Mouse (Mus musculus) CD8-positive naive resting alpha-beta T cell, adult 2 months (primary cell): ENCODE data around the gene Aldh4a1.

Experiments
- DNase-seq, 2 experiments: peaks; one replicate each; pipeline ENCODE4 v3.0.0; 2022; ENCODE audit warnings: low read depth in 2 of 2, low spot score in 2 of 2

Gene Aldh4a1

DNA sequence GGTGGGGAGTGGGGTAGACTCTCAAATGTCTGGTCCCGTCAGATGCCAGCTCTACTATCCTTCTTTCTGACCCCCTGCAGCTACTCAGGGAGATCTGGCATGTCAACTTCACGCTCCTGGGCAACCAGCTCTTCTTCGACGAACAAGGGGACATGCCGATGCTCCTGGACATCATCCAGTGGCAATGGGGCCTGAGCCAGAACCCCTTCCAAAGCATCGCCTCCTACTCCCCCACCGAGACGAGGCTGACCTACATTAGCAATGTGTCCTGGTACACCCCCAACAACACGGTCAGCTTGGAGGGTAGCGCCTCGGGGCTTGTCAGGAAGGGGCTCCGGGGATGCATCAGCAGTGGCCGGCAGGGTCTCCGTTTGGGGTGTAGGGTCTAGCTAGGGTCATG is 39.2 kb downstream of the Aldh4a1 start:
- DNase-seq, result no peak

DNA sequence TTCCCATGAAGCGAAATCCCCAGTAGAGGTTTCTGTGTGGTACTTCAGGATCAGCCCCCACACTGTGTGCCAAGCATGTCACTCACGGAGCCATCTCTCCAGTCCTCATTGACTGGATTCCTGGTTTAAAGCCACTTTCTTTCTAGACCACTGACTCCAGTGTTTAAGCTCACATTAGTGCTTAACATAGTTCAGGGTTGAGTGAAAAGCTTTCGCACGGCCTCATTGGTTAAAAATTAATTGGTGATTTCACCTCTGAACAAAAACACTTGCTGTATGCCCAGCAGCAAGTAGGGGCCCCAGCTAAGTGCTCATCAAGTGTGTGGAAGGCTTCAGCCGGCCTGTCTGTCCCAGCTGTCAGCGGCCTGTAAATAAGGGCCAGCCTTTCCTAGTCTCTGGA is 45.0 kb downstream of the Aldh4a1 start:
- no peak for DNase-seq

DNA sequence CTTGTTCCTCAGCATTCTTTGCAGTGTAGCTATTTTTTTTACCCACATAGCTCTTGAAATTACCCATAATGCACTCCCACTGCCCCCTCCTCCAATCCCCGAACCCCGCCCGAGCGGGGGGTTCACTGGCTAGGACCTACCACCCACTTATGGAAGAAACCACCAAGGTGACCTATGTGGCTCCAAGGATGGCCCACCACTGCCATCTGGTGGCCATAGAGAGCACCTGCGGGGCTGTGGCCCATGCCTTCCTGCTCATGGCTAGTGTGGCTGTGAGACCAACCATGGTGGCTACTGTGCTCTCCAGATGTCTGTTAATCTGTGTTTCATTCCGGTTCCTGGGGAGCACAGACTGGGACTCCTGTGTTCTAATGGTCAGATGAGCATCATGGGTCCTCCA is 47.2 kb downstream of the Aldh4a1 start:
- DNase-seq, result peak; percentile 23 to 38

DNA sequence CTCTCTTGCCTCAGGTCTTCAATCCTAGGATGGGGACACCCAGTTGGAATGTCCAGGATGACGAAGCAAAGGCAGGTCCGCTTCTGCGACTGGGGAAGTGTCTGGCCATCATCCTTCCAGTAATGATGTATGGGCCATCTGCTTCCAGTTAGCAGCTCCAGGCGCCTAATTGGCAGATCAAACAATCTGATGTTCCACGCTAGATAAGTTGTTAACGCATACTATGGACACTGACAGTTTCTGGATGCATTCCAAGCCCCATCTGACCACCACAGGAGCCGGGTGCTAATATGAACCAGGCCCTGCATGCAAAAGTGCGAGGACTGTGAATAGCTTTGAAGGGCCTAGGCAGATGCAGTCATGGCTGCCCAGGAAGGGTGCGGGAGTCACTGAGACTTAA is 53.0 kb downstream of the Aldh4a1 start:
- no peak for DNase-seq

DNA sequence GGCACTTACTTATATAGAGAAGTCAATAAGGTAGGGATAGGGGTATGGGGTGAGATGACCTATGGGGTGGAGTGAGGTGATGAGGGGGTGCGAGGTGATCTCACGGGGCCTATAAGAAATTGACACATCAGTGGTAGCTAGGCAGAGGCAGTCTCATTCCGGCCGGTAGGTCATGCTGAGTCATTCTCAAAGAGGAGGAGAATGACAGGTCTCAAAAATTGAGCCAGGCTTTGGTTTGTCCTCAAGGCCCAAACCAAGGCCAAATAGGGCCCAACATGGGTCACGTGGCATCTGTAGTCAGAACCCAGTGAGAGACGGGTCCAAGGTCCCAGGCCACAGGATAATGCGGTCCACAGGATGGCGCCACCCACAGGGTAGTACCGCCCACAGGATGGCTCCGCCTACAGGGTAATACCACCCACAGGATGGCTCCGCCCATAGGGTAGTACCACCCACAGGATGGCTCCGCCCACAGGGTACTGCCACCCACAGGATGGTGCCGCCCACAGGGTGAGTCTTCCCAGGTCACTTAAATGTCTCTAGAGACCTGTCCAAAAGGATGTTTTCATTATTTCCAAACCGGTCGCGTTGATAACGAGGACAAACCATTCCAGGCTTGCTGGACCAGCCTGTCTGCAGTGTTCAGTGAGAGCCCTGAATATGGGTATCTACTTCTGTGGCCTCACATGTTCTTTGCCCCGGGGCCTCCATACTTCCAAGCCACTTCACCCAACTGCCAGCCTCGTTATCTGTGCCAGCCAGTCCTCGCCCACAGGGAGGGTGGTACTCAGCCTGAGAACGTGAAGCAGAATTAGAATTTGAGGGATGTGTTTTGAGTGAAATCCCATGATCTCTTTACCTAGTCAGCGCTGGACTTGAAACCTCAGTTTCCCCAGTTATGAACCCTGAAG is 61.3 kb downstream of the Aldh4a1 start:
- DNase-seq, result no peak

DNA sequence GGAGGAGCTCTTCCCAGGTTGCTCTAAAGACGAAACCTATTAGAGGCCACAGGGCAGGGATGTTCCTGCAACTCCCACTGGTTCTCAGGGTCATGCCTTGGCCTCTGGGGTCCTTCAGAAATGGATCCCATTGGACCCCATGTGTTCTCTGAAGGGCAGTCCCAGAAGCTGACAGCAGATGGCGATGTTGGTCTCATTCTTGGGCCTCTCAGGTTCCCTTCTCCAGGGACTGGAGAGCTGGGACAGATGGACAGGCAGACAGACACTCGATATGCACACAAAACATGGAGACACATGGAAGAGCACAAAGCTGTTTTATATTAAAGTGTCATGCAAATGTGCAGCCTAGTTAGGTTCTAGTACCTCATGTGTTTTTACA is 62.0 kb downstream of the Aldh4a1 start:
- peak; percentile 9 to 15 for DNase-seq

DNA sequence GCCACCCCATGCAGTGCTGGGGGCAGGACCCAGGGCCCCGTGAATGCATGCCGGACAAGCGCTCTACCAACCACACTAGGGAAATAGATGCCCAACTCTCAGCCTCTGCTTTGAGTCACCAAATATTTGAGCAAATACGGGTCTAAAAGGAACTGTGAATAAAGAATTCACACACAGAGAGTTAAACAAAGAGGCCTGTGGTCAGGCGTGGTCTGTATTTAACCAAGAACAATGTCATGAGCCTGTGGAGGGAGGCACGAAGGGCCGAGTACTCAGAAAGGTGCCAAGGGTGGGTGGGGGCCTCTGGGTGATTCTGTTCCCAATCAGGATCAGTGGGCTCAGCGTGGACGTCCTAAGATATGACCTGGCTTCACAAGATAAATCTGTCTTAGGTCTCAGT is 65.4 kb downstream of the Aldh4a1 start:
- DNase-seq, result no peak

DNA sequence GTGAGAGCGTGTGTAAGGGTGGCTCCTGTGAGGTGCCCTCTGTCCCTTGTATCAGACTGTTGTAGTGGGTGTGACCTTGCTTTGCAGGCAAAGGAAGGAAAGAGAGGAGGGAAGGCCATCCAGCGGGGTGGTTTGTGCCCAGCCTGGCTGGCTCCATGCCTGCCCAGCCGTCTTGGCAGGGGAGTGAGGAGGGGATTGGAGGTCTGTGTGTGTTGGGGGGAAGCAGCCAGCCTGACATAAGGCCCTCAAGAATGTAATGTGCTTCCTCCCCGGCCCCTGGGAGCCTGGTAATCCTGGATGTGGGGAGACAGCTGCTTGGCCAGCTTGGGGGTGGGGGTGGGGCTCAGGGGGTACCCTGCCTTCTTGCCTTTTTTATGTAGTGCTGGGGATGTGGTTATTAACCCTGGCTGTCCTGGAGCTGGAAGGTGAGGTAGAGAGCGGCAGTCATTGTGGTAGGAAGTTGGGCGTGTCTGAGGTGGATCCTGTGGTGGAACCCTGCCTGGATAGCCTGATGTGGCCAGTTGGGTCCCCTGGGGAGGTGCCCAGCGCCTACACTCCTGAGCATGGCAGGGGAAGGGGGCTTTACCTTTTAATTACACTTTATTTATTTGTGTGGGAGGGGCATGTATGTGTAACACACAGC is 67.1 kb downstream of the Aldh4a1 start:
- DNase-seq, result no peak

DNA sequence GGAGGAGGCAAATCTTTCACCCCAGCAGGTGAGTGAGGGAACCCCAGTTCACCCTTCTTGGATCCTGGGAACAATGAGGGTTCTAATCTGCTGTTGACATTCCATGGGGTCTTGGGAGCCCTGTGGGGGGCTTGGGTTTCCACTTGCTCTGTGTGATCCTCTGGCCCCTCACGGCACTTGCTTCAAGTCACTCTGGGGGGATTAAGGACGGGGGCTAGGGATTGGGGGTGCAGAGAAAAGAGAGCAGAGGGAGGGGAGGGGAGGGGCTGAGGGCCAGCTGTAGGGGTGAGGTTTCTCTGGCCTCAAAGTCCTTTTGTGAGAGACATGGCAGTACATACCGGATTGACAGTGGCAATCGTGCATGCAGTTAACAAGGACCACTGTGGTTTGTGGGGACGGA is 70.6 kb downstream of the Aldh4a1 start:
- no peak for DNase-seq

DNA sequence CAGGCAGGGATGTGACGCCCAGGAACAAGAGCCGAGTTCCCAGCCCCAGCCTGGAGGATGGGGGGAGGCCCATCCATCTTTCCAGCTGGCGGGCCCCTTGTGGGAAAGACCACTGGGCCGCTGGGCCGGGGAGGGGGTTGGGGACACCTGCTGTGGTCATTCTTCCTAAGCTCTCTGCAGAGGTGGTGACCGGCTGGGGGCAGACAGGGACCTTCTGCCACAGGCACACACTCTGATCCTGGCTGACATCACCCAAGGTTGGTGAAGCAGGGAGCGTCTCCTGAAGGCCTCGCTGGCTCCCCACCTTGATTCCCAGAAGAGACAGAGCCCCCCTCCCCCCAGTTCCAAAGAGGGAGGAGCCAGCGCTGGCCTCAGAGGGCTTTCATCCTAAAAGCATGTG is 75.1 kb downstream of the Aldh4a1 start:
- no peak for DNase-seq

DNA sequence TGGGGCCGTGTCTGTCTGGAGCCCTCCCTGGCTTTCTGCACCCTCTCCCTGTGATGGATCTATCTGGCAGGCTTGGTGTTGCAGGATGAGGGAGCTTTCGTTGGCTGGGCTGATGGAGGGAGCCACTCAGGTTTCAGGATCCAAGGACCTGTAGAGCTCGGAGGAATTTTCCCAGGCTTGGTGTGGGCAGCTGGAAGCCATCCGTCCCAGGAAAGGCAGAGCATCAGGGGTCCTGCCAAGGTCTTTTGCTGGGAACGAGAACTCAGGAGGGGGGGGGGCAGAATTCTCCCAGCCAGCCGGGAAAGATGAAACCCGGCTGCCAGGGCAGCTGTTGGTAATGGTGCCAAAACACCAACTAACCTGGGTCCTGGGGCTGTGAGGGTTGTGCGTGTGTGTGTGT is 75.9 kb downstream of the Aldh4a1 start:
- DNase-seq, result no peak
